Mouse (Mus musculus) G1E-ER4 (cell line): ENCODE data around the gene Cpd. TPM values are rescaled to one million over a fixed set of nuclear protein-coding genes. Genes with fewer than 3 reads are reported as not detected.

Experiments used
- GATA1 ChIP-seq: IDR thresholded peaks from one replicate; pipeline ENCODE4 v1.8.0; 2012; ENCODE audit warnings: low read length, inconsistent platforms
- polyA plus RNA-seq: library from polyadenylated mRNA; stranded (reverse); fragments of >175 nt; gene quantifications from 2 replicates; pipeline ENCODE4 v1.2.3, GENCODE M21; 2012

The Cpd gene
- polyA plus RNA-seq, 1 experiment, result 52.0 TPM

DNA sequence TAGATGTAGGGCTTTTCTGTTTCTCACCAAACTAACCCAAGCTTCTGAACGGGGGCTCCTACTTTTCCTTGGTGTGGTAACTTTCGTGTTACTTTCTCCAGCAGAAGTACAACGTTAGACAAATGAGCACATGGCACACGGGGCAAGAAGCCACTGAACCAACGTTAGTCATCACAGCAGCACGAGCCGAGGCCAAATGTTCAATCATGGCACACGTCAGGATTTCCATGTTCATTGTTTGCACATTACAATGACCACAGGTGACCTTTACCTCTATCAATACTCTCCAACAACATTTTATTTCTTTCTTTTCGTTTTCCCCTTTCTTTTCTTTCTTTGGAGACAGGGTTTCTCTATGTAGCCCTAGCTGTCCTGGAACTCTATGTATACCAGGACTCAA, 98.0 kb downstream of the Cpd start:
- TF ChIP-seq GATA1, result no peak

DNA sequence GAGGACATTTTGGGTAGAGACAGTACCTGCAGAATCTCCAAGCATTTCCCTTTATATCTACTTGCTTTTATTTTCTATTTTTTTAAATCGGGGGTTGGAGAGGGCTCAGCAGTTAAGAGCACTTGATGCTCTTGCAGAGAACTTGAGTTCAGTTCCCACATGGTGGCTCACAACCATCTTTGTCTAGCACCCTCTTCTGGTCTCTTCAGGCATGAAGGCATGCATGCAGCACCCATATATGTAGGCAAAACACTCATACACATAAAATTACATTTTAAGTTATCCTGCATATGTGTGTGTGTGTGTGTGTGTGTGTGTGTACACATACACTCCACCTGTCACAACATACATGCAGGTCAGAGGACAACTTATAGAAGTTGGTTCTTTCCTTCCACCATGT, 100.9 kb downstream of the Cpd start:
- TF ChIP-seq GATA1, result no peak

DNA sequence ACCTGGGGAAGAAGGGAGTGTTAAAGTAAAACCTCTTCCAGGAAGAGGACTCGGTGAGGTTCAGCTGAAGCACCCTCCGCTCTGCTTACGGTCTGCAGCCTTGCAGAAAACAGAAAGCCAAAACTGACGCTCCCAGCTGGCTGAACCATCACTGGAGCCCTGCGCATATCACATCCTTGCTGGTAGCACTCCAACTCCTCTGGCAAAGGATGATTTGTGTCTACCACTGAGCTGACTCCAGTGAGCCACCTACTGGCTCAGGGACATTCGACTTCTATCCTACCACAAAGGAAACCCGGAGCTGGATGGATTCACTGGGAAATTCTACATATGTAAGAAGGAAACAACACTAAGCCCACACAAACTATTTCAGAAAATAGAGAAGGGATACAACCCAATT, 102.3 kb downstream of the Cpd start:
- no peak for TF ChIP-seq GATA1

DNA sequence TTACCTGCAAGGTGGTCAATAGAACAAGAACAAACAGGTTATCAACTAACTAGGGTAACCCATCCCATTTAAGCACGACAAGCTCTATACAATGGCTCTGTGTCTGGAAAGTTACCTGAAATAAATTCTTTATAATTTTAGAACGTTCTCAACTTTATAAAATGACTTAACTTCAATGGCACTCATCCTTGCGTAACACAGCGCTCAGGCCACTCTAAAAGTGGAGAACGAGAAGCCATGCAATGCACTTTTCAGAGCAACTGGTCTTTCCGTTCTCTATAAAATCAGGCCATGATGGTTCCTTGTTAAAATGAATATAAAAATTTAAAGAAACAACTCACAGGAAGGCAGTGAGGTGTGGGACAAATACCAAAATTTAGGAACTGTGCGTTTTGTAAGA, 104.3 kb downstream of the Cpd start:
- no peak for TF ChIP-seq GATA1

DNA sequence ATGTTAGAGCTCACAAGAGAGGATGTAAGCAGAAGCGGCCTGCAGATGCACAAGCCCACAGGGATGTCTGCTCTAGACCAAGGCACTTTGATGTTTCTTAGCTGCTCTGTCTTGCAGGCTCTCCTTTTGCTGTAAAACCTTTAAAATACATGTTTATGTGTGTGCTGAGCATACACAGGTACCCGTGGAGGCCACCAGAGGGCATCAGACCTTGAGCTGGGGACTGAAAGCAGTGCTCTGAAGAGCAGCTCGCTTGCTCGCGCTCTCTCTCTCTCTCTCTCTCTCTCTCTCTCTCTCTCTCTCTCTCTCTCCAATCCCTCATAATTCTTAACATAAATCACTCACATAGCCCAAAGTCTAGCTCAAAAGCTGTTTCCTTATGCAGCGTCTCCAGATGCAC, 107.7 kb downstream of the Cpd start:
- no peak for TF ChIP-seq GATA1

DNA sequence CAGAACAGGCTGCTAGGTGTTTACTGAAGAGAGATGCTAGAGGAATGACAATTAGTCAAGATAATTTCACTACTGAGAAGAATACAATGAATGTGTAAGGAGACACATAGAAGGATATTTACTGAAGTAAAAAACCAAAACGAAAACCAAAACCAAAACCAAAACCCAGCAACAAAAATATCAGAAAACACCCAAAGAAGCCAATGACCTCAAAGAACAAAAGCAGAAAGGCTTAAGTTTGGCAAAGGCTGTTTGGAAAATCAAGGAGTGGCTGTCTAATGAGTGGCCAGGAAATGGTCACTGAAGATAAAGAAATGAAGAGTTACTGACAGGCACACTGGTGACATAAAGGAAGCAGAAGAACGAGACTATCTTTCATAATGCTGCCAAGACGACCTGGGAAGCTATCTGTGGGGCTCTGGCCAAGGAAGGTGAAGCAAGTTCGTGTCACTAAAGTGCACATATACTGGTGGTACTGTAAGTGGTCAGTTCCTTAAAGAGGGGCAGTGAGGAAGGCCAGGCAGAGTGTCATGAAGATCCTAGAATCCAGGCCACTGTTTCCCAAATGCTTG, 111.0 kb downstream of the Cpd start:
- TF ChIP-seq GATA1, result no peak

DNA sequence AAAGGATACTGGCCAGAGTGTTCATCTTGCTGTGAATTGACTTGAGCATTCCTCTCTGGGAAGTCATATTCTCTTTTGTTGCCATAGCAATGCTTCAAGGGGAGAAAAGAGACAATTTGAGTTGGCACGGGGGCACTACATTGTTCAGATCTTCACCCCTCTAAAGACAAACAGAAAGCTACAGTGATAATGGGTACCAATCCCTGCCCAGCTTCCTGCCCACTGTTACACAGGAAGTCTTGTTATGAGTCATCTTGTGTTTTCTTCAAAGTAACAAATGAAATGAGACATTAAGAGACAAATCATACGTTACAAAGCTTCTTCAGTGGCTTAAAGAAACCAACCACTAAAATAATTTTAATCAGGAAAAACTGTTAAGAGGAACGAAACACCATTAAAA, 112.3 kb downstream of the Cpd start:
- no peak for TF ChIP-seq GATA1

DNA sequence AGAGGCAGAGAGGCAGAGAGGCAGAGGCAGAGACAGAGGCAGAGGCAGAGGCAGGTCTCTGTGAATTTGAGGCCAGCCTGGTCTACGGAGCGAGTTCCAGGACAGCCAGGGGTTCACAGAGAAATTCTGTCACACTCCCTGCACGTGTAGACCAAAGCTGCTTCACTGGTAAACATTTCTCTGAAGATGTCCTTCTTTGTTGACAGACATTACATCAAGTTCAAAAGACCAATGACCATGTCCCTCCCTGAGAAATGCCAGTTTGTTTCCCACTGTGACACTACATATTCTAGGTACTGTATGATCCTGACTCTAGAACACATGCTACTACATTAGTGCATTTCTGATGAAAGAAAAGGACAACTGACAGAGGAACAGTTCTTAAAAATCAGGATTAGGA, 116.2 kb downstream of the Cpd start:
- TF ChIP-seq GATA1, result no peak

Other genes with a start within 250 kb of the Cpd start
- gene Abr, start 224.7 kb downstream of the Cpd start, polyA plus RNA-seq, result 0.01 TPM in 1 of 2 replicates, not detected in the other
- not detected in 2 replicates for gene Bhlha9, start 174.5 kb downstream of the Cpd start, polyA plus RNA-seq
- not detected in 2 replicates for gene Trarg1, start 167.2 kb downstream of the Cpd start, polyA plus RNA-seq
- gene Gosr1, start 83.4 kb downstream of the Cpd start, polyA plus RNA-seq, result 1.4 and 2.5 TPM in 2 replicates
- gene Tmigd1, start 55.1 kb upstream of the Cpd start, polyA plus RNA-seq, result not detected in 2 replicates
- gene Blmh, start 77.8 kb upstream of the Cpd start, polyA plus RNA-seq, result 23.0 and 23.7 TPM in 2 replicates
- not detected in 2 replicates for gene Slc6a4, start 151.6 kb upstream of the Cpd start, polyA plus RNA-seq
- 2.8 and 3.5 TPM in 2 replicates for gene Nsrp1, start 231.4 kb upstream of the Cpd start, polyA plus RNA-seq